Mouse (Mus musculus) Patski (cell line): ENCODE results near the gene Gm3336. TPM values are rescaled to one million over a fixed set of nuclear protein-coding genes. Genes with fewer than 3 reads are reported as not detected.

Experiments
- ATAC-seq: fragments of 100-300 bp; one replicate; pipeline ENCODE4 v1.8.0; 2021
- CTCF ChIA-PET: fragments of 350-600 bp; sonication (Branson Sonifier 250); formaldehyde crosslinking; loops from one replicate; lab custom pipeline; 2022; ENCODE audit warnings: inconsistent platforms; lab: Charles Lee
- POLR2A ChIA-PET: fragments of 350-600 bp; sonication (Branson Sonifier 250); formaldehyde crosslinking; loops from one replicate; lab custom pipeline; 2022; ENCODE audit warnings: antibody characterized with exemption, inconsistent platforms; lab: Charles Lee
- DNase-seq: peaks from one replicate; pipeline ENCODE4 v3.0.0-alpha.2; 2011; ENCODE audit warnings: low read depth, low spot score
- H3K27me3 ChIP-seq: fragments of 371-371 bp; one replicate; pipeline ENCODE4 v1.5.1; 2021
- CTCF ChIP-seq: fragments of 100-300 bp; IDR thresholded peaks from one replicate; pipeline ENCODE4 v1.5.1; 2021
- in situ Hi-C: fragments of 300-500 bp; cut with MboI; formaldehyde crosslinking; loops from 3 replicates; pipeline ENCODE4 v1.11.1; 2018; ENCODE audit warnings: low pct_unique_long_range_greater_than_20kb, mixed read lengths
- polyA plus RNA-seq: library from polyadenylated mRNA; unstranded; gene quantifications from one replicate; pipeline ENCODE4 v1.2.3, GENCODE M21; 2021

Gm3336 gene
- polyA plus RNA-seq, 1 experiment from 2014 or later = 1.1 TPM

GRCm38 (mm10) chr8:70753151-70753550 is 34.8 kb downstream of the Gm3336 start:
- ATAC-seq (no peak), DNase-seq (no peak)
- in situ Hi-C loops = loop anchor here (5.0 kb wide), 1 partner anchor 36 kb away; the partner anchor contains the start of gene Gm3336
- TF ChIP-seq CTCF = no peak
- ChIA-PET CTCF (interaction anchor here (0.8 to 2.1 kb wide), 4 partner anchors 9 to 35 kb away, joined by 3 to 9 read pairs (median 4); partner anchors contain the start of genes Gm3336, Mpv17l2 and Pde4c), POLR2A (interaction anchor here (1.2 kb wide), 1 partner anchor 31 kb away, joined by 4 read pairs; no protein-coding TSS in a partner anchor)
- no peaks in the 10 kb centered on the region for H3K27me3 ChIP-seq

- in situ Hi-C loops = loop anchor here (5.0 kb wide), 1 partner anchor 37 kb away; the partner anchor contains the start of gene Gm3336
- POLR2A ChIA-PET = interaction anchor here (0.5 to 0.6 kb wide), 2 partner anchors 13 to 31 kb away, joined by 4 read pairs; partner anchors contain the start of gene Pde4c
- DNase-seq (peak; percentile 82), ATAC-seq (peak; percentile 95)
- no peak for TF ChIP-seq CTCF
- CTCF ChIA-PET = interaction anchor here (0.8 to 1.0 kb wide), 3 partner anchors 33 to 81 kb away, joined by 3 to 4 read pairs (median 3); partner anchors contain the start of gene Gm3336
- H3K27me3 ChIP-seq = no peaks in the 10 kb centered on the region
These were observed 35.9 kb downstream of the Gm3336 start, which contains the start of gene Rab3a for GRCm38 (mm10) chr8:70754043-70754870. TSS of gene Rab3a (plus strand) at chr8:70754679.

- in situ Hi-C loops = loop anchor here (5.0 kb wide), 1 partner anchor 38 kb away; the partner anchor contains the start of gene Gm3336
- CTCF ChIA-PET = interaction anchor here (1.0 to 3.5 kb wide), 3 partner anchors 13 to 37 kb away, joined by 3 to 15 read pairs (median 4); partner anchors contain the start of gene Gm3336
- POLR2A ChIA-PET = interaction anchor here (0.5 to 0.6 kb wide), 2 partner anchors 11 to 14 kb away, joined by 3 to 4 read pairs; no protein-coding TSS in a partner anchor
- TF ChIP-seq CTCF = no peak
- no peaks in the 10 kb centered on the region for H3K27me3 ChIP-seq
- ATAC-seq (no peak), DNase-seq (no peak)
These were observed 36.7 kb downstream of the Gm3336 start for GRCm38 (mm10) chr8:70754871-70755660.

GRCm38 (mm10) chr8:70755661-70756475 is 37.5 kb downstream of the Gm3336 start:
- ChIA-PET POLR2A (interaction anchor here (0.6 to 1.1 kb wide), 3 partner anchors 10 to 36 kb away, joined by 3 read pairs; no protein-coding TSS in a partner anchor), CTCF (interaction anchor here (1.9 to 3.5 kb wide), 2 partner anchors 13 to 37 kb away, joined by 5 to 15 read pairs; partner anchors contain the start of gene Gm3336)
- DNase-seq = no peak
- H3K27me3 ChIP-seq = no peaks in the 10 kb centered on the region
- no peak for ATAC-seq
- TF ChIP-seq CTCF = no peak
- in situ Hi-C loops = no loop called here

GRCm38 (mm10) chr8:70756476-70757040 is 38.2 kb downstream of the Gm3336 start:
- ATAC-seq = no peak
- CTCF ChIA-PET = interaction anchor here (1.9 to 3.5 kb wide), 2 partner anchors 12 to 38 kb away, joined by 5 to 15 read pairs; partner anchors contain the start of gene Gm3336
- in situ Hi-C loops = no loop called here

GRCm38 (mm10) chr8:70757523-70758307 is 39.4 kb downstream of the Gm3336 start:
- in situ Hi-C loops = no loop called here

More at GRCm38 (mm10) chr8:70756476-70757040, 38.2 kb downstream of the Gm3336 start:
- TF ChIP-seq CTCF = no peak
- POLR2A ChIA-PET = interaction anchor here (1.0 to 1.1 kb wide), 2 partner anchors 10 to 37 kb away, joined by 3 read pairs; no protein-coding TSS in a partner anchor
- no peak for DNase-seq
- H3K27me3 ChIP-seq = no peaks in the 10 kb centered on the region

GRCm38 (mm10) chr8:70758308-70758615 is 39.9 kb downstream of the Gm3336 start:
- no peaks in the 10 kb centered on the region for H3K27me3 ChIP-seq
- DNase-seq = no peak
- ATAC-seq = no peak
- in situ Hi-C loops = no loop called here
- ChIA-PET CTCF (interaction anchor here (3.5 kb wide), 1 partner anchor 10 kb away, joined by 15 read pairs; no protein-coding TSS in a partner anchor), POLR2A (no interaction called here)
- TF ChIP-seq CTCF = no peak

More at GRCm38 (mm10) chr8:70757523-70758307, 39.4 kb downstream of the Gm3336 start:
- H3K27me3 ChIP-seq = no peaks in the 10 kb centered on the region
- ChIA-PET POLR2A (no interaction called here), CTCF (interaction anchor here (1.9 to 3.5 kb wide), 2 partner anchors 11 to 39 kb away, joined by 5 to 15 read pairs; partner anchors contain the start of gene Gm3336)
- DNase-seq = no peak
- no peak for TF ChIP-seq CTCF
- no peak for ATAC-seq
